Mouse (Mus musculus) intestine, postnatal 0 days (tissue): ENCODE measurements around the gene Gm7073. TPM values are rescaled to one million over a fixed set of nuclear protein-coding genes. Genes with fewer than 3 reads are reported as not detected.
A peak's percentile ranks its signal among the peaks of the same experiment; 100 is the strongest.

ENCODE experiments used
- ATAC-seq: fragments of 200-750 bp; cut with Nextera tagmentation; 2 replicates; pipeline ENCODE4 v1.8.0; 2017; ENCODE audit warnings: mild to moderate bottlenecking, moderate TSS enrichment, moderate library complexity
- H3K27ac ChIP-seq: fragments of 300-500 bp; sonication (generic); 2 replicates; pipeline ENCODE4 v1.5.1; 2014; ENCODE audit warnings: mild to moderate bottlenecking, low read depth, low read length, moderate library complexity
- H3K27me3 ChIP-seq: fragments of 300-500 bp; sonication (generic); replicated peaks from 2 replicates; pipeline ENCODE4 v1.6.1; 2014; ENCODE audit warnings: low read length, mixed read lengths; ENCODE audit not compliant: control insufficient read depth, insufficient read depth
- H3K36me3 ChIP-seq: fragments of 300-500 bp; sonication (generic); 2 replicates; pipeline ENCODE4 v1.6.1; 2014; ENCODE audit warnings: mild to moderate bottlenecking, moderate library complexity; ENCODE audit not compliant: control insufficient read depth, insufficient read depth
- H3K4me1 ChIP-seq: fragments of 300-500 bp; sonication (generic); replicated peaks from 2 replicates; pipeline ENCODE4 v1.6.1; 2014; ENCODE audit warnings: antibody characterized with exemption, low read length, mixed read lengths; ENCODE audit not compliant: control insufficient read depth, insufficient read depth
- H3K4me2 ChIP-seq: fragments of 300-500 bp; sonication (generic); replicated peaks from 2 replicates; pipeline ENCODE4 v1.6.1; 2014; ENCODE audit warnings: low read depth, mild to moderate bottlenecking, moderate library complexity
- H3K4me3 ChIP-seq: fragments of 300-500 bp; sonication (generic); 2 replicates; pipeline ENCODE4 v1.5.1; 2014; ENCODE audit warnings: low read depth, low read length
- H3K9ac ChIP-seq: fragments of 300-500 bp; sonication (generic); 2 replicates; pipeline ENCODE4 v1.6.1; 2014; ENCODE audit warnings: mild to moderate bottlenecking, low read depth, low read length
- H3K9me3 ChIP-seq: fragments of 300-500 bp; sonication (generic); 2 replicates; pipeline ENCODE4 v1.6.1; 2016; ENCODE audit warnings: mixed run types; ENCODE audit not compliant: control insufficient read depth
- CTCF ChIP-seq: sonication (generic); IDR thresholded peaks from 2 replicates; pipeline ENCODE4 v1.5.1; 2016; ENCODE audit warnings: low read depth, mild to moderate bottlenecking, control low read depth, antibody characterized with exemption, moderate library complexity
- WGBS: fragments of 180-500 bp; shearing (Covaris S2); extraction: QIAGEN DNeasy Blood & Tissue Kit; methylation state at CpG from one replicate; pipeline ENCODE4 v1.1.7; 2014; 5-methylcytosine and 5-hydroxymethylcytosine counted together
- polyA plus RNA-seq: library from polyadenylated mRNA; unstranded; fragments of >200 nt; fragmentation: Nextera tagmentation; extraction: Ambion mirVana; gene quantifications from 2 replicates; pipeline ENCODE4 v1.2.1, GENCODE M21; 2015

Gene Gm7073
- polyA plus RNA-seq, result not detected in 2 replicates

DNA sequence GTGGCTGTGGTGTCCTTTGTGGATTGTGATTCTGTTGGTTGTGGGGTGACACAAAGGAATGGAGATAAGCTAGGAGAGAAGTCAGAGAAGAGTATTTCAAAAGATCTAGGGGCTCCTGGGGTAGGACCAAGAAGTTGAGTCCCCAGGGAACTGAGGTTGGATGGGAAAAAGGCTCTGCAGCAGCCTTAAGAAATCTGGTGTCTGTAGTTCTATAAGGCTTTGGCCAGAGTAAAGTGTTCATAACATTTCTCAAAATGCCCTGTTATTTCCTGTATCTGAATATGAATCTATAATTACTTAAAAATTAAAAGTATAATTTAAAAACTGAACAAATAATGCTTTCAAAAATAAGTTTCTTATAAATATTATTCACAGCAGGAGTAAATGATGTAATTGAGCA is at the start of gene Gm7073:
Gene Gm7073, minus strand, starts transcription at position 101 of the 400 bp plus-strand sequence.
- H3K4me1 ChIP-seq, result no peaks in the 10 kb centered on the region
- H3K9ac ChIP-seq, result no peak within 1 kb of the TSS
- H3K4me2 ChIP-seq, result no peak within 1 kb of the TSS
- TF ChIP-seq CTCF, result no peak
- no peaks in the 10 kb centered on the region for H3K27me3 ChIP-seq
- H3K4me3 ChIP-seq, result no peak within 1 kb of the TSS
- no peaks in the 10 kb centered on the region for H3K36me3 ChIP-seq
- no peak within 1 kb of the TSS for H3K27ac ChIP-seq
- no peaks in the 10 kb centered on the region for H3K9me3 ChIP-seq
- ATAC-seq, result no peak

DNA sequence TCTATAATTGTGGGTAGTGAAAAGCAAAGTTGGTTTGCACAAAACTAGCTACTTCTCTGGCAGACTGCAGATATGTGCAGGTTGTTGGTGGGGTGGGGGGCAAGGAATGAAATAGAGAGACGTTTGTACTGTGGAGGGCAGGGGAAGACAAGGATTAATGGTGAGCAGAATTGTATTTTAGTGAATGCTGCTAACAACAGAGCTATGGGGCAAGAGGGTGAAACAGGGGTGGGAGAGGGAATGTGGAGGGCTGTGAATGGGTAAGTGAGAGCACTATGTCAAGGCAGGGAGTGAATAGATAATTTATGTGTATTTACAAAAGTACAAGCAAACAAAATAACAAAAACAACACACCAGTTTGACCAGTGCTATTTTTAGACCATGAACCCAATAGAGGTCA is 31.5 kb upstream of the Gm7073 start:
- Histone ChIP-seq H3K27ac (no peak overlapping the region), H3K4me3 (no peak overlapping the region), H3K4me1 (no peaks in the 10 kb centered on the region), H3K9me3 (no peaks in the 10 kb centered on the region), H3K36me3 (no peaks in the 10 kb centered on the region), H3K27me3 (no peaks in the 10 kb centered on the region), H3K4me2 (no peak overlapping the region), H3K9ac (no peak overlapping the region)
- ATAC-seq, result no peak
- WGBS, result 33% methylated on average over 1 of the region's 1 CpGs
- TF ChIP-seq CTCF, result no peak

DNA sequence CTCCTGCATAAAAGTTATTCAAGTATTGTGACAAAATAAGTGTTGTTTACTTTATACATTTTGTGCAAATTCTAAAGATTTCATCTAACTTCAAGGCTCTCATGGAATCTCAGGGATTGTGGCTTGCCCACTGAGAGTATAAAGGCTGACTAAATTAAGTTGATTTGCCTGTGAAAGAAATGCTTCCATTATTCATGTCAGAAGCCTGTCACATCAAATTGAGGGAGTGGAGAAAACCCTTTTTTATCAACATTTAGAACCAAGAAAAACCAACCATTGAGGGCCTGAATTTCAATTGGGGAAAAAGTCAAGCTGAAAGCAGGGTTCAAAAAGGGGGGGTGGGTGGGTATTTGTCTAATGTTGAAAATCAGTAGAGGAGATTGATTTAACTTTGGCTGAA is 30.0 kb upstream of the Gm7073 start:
- ATAC-seq, result no peak
- no peaks in the 10 kb centered on the region for H3K9me3 ChIP-seq
- no peak overlapping the region for H3K9ac ChIP-seq

DNA sequence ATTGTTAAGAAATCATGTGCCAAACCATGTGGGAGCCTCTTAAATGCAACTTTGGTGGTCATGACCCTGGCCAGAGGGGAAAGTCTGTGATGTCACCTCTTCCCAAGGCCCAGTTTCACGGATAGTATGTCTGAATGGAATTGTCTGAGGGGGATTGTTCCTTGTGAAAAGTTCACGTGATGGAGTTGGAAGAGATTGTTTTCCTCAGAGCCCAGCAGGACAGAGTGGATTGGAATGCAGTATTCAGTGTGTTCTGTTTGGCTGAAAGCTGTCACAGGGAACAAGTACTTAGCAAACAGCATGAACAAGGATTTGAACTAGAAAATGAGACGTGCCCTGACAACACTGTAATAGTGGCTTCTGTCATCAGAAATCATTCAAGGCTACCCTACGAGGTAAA is 16.2 kb upstream of the Gm7073 start:
- Histone ChIP-seq H3K36me3 (no peaks in the 10 kb centered on the region), H3K27me3 (no peaks in the 10 kb centered on the region), H3K27ac (no peak overlapping the region), H3K4me3 (no peak overlapping the region), H3K9ac (no peak overlapping the region), H3K4me2 (no peak overlapping the region), H3K9me3 (no peaks in the 10 kb centered on the region), H3K4me1 (no peaks in the 10 kb centered on the region)
- TF ChIP-seq CTCF, result no peak
- 67% methylated on average over 4 of the region's 4 CpGs for WGBS
- no peak for ATAC-seq

More for the DNA sequence above, 30.0 kb upstream of the Gm7073 start:
- Histone ChIP-seq H3K4me2 (no peak overlapping the region), H3K27me3 (no peaks in the 10 kb centered on the region), H3K4me1 (no peaks in the 10 kb centered on the region), H3K4me3 (no peak overlapping the region), H3K36me3 (no peaks in the 10 kb centered on the region), H3K27ac (no peak overlapping the region)
- no peak for TF ChIP-seq CTCF

DNA sequence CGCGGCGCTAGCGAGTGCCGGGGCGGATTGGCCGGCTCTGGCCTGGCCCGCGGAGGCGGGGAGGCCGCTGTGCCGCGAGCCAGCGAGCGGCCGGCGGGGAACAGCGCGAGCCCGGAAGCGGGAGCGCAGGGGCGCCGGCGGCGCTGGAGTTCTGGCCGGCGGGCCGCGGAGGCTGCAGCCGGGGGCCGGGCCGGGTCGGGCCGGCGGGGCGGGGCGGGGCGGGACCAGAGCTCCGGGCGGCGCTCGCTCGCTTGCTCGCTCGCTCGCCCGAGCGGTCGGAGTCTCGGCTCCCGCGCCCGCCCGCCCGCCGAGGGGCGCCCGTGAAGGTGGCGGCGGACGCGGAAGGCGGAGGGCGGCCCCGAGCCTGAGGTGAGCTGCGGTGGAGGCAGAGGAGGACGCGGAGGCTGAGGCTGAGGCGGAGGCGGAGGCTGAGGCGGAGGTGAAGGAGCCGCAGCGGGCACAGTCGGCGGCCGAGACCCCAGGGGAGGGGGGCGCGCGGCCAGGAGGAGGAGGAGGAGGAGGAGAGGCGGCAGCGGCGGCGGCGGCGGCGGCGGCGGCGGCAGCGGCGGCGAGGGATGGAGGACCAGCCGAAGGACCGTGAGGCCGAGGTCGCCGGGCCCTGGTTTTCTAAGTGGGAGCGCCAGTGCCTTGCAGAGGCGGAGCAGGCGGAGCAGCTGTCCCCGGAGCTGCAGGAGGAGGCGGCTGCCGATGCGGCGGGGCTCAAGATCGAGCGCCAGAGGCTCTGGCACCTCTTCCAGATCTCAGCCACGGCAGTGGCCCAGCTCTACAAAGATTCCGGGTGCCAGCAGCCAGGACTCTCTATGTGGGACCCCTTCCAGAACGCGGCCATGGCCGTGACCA is 8.6 kb upstream of the Gm7073 start:
- ATAC-seq, result peak; percentile 69
- H3K9ac ChIP-seq, result no peak overlapping the region

DNA sequence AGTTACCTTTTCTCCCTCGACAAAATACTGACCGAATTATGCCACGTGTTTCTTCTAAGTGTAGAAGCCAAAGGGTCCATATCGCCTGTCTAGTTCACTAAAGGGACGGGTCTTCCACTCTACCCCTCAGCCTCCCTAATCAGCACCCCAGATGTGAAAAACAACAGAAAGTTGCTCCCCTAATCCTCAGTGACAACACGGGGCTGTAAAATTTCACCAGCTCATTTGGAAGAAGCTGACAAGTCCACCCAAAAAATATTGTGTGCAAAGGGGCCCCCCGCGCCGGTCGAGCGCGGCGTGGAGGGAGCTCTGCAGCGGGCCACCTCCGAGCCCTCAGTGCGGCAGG is 8.0 kb upstream of the Gm7073 start:
- Histone ChIP-seq H3K4me1 (no peaks in the 10 kb centered on the region), H3K27ac (no peak overlapping the region), H3K9ac (no peak overlapping the region), H3K9me3 (no peaks in the 10 kb centered on the region), H3K27me3 (no peaks in the 10 kb centered on the region; the same call in none of the 2 replicates), H3K4me3 (peak overlapping the region; percentile 50), H3K36me3 (no peaks in the 10 kb centered on the region), H3K4me2 (peak overlapping the region; percentile 78)
- no peak for TF ChIP-seq CTCF
- 18% methylated on average over 16 of the region's 16 CpGs for WGBS
- ATAC-seq, result no peak

More for the DNA sequence above, 8.6 kb upstream of the Gm7073 start:
- Histone ChIP-seq H3K9me3 (no peaks in the 10 kb centered on the region), H3K27me3 (no peaks in the 10 kb centered on the region; the same call in none of the 2 replicates), H3K4me3 (peak overlapping the region; percentile 50), H3K27ac (no peak overlapping the region), H3K4me1 (no peaks in the 10 kb centered on the region), H3K4me2 (peak overlapping the region; percentile 78), H3K36me3 (no peaks in the 10 kb centered on the region)
- no peak for TF ChIP-seq CTCF
- WGBS, result 30% methylated on average over 39 of the region's 113 CpGs
